Mouse (Mus musculus): ENCODE results near the gene Nid2.

Nid2 gene

GRCm38 (mm10) chr14:19746232-19746631, 4.8 kb upstream of the Nid2 start:
- DNase-seq (ENCODE audit: low read depth): no peak

GRCm38 (mm10) chr14:19746731-19747130, 4.3 kb upstream of the Nid2 start:
- DNase-seq (ENCODE audit: low read depth): no peak

GRCm38 (mm10) chr14:19749743-19750142, 1.3 kb upstream of the Nid2 start:
- no peak for DNase-seq (ENCODE audit: low read depth)

- no peak for DNase-seq (ENCODE audit: low read depth)
Observed at GRCm38 (mm10) chr14:19750411-19751024, 547 bp upstream of the Nid2 start.

- no peak for DNase-seq (ENCODE audit: low read depth)
Observed at GRCm38 (mm10) chr14:19752276-19752675, 1.2 kb downstream of the Nid2 start.

GRCm38 (mm10) chr14:19759277-19760193, 8.5 kb downstream of the Nid2 start:
- no peak for DNase-seq (ENCODE audit: low read depth)

- DNase-seq (ENCODE audit: low read depth): no peak
Observed at GRCm38 (mm10) chr14:19760721-19761120, 9.7 kb downstream of the Nid2 start.

- no peak for DNase-seq (ENCODE audit: low read depth)
Observed at GRCm38 (mm10) chr14:19762014-19762413, 10.9 kb downstream of the Nid2 start.

- DNase-seq (ENCODE audit: low read depth): no peak
Observed at GRCm38 (mm10) chr14:19763527-19763926, 12.5 kb downstream of the Nid2 start.

- no peak for DNase-seq (ENCODE audit: low read depth)
Observed at GRCm38 (mm10) chr14:19764331-19764730, 13.3 kb downstream of the Nid2 start.

- no peak for DNase-seq (ENCODE audit: low read depth)
Observed at GRCm38 (mm10) chr14:19765539-19766379, 14.7 kb downstream of the Nid2 start.

GRCm38 (mm10) chr14:19766380-19766649, 15.2 kb downstream of the Nid2 start:
- DNase-seq (ENCODE audit: low read depth): no peak

- DNase-seq (ENCODE audit: low read depth): no peak
Observed at GRCm38 (mm10) chr14:19768648-19769047, 17.6 kb downstream of the Nid2 start.

- no peak for DNase-seq (ENCODE audit: low read depth)
Observed at GRCm38 (mm10) chr14:19769441-19770200, 18.6 kb downstream of the Nid2 start.

GRCm38 (mm10) chr14:19771173-19771572, 20.1 kb downstream of the Nid2 start:
- DNase-seq (ENCODE audit: low read depth): peak; percentile 71

- no peak for DNase-seq (ENCODE audit: low read depth)
Observed at GRCm38 (mm10) chr14:19774036-19774628, 23.1 kb downstream of the Nid2 start.

GRCm38 (mm10) chr14:19775491-19775890, 24.4 kb downstream of the Nid2 start:
- no peak for DNase-seq (ENCODE audit: low read depth)

- no peak for DNase-seq (ENCODE audit: low read depth)
Observed at GRCm38 (mm10) chr14:19776179-19776578, 25.1 kb downstream of the Nid2 start.

- DNase-seq (ENCODE audit: low read depth): no peak
Observed at GRCm38 (mm10) chr14:19776890-19777289, 25.8 kb downstream of the Nid2 start.

- DNase-seq (ENCODE audit: low read depth): peak; percentile 6
Observed at GRCm38 (mm10) chr14:19777365-19777764, 26.3 kb downstream of the Nid2 start.

GRCm38 (mm10) chr14:19777945-19778344, 26.9 kb downstream of the Nid2 start:
- no peak for DNase-seq (ENCODE audit: low read depth)
